Mouse (Mus musculus): ENCODE measurements around the gene Mcidas. TPM values are rescaled to one million over a fixed set of nuclear protein-coding genes. Genes with fewer than 3 reads are reported as not detected.

Gene Mcidas
- polyA plus RNA-seq, 1 experiment from 2014 or later = not detected

DNA sequence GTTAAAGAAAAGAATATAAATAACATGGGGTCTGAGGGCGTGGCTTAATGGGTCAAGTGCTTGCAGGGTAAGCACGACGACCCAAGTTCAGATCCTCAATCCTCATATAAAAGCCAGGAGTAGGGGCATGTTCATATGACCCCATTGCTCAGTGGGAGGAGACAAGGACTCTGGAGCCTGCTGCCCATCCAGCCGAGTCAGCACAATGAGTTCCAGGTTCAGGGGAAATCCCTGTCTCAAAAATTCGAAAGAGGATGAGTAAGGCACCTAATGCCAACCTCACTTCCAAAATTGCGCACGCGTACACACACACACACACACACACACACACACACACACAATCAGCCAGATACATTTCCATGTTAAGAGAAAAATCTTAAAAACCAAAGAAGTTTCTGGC is 28.8 kb downstream of the Mcidas start:
- no peak overlapping the region for H3K4me3 ChIP-seq (replicated peaks; ENCODE audit: low read depth, low read length)
- WGBS = 68% methylated on average over 8 of the region's 8 CpGs
- H3K36me3 ChIP-seq (ENCODE audit: insufficient read depth, low read length) = no peaks in the 10 kb centered on the region
- H3K4me2 ChIP-seq (ENCODE audit: low read length) = no peak overlapping the region
- no peak for TF ChIP-seq CTCF (IDR thresholded peaks at IDR 0.05; ENCODE audit: low read depth)
- H3K9me3 ChIP-seq (replicated peaks; ENCODE audit: low read length) = no peaks in the 10 kb centered on the region
- no peak overlapping the region for H3K9ac ChIP-seq (ENCODE audit: low read depth, low read length)
- no peaks in the 10 kb centered on the region for H3K4me1 ChIP-seq (replicated peaks; ENCODE audit: insufficient read depth, low read length)
- DNase-seq (ENCODE audit: low spot score) = no peak
- ATAC-seq (replicated peaks; ENCODE audit: low FRiP score, low read depth) = no peak
- no peak overlapping the region for H3K27ac ChIP-seq
- 0 out of 2 replicates have a peak, but pooled peaks cover 3% of the 10 kb centered on the region for H3K27me3 ChIP-seq (ENCODE audit: insufficient read depth, low read length)

DNA sequence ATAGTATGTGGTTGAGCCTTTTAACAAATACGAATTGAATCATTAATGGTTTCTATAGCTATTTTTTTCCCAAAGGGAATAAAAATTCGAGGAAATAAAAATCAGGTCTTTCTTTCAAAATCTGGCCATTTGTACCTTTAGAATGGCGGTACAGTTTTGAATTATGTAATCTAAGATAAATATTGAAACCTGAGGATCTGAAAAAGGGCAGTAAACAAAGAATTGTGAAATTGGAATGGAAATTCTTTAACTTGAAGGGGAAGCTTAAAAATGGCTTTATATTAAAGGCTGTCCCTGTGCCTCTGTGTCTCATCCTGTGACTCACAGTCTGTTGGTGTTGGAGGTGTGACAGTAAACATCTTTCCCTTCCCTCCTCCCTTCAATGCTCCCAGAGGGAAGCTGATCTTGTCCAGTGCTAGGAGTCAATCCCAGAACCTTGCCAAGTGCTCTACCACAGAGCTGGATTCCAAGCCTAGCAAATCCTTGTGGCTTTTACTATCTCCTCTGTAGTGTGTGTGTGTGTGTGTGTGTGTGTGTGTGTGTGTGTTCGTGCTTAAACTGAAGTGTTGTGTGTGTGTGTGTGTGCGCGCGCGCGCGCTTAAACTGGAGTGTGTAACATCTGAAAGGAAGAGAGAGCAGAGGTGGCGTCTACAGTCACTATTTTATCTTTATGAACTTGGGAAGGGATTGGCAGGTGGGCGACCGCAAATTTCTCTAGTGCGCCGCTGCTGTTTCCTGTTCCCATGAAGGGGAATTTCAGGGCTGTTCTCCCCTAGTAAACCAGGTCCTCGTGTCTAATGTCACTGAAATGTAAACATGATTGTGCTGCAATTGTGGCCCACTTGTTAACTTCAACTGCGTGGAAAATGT is 29.9 kb downstream of the Mcidas start:
- peak; percentile 34 for DNase-seq (ENCODE audit: low spot score)
- WGBS = 45% methylated on average over 17 of the region's 17 CpGs
- 0 out of 2 replicates have a peak, but pooled peaks cover 3% of the 10 kb centered on the region for H3K27me3 ChIP-seq (ENCODE audit: insufficient read depth, low read length)
- no peak overlapping the region for H3K4me3 ChIP-seq (replicated peaks; ENCODE audit: low read depth, low read length)
- H3K4me2 ChIP-seq (ENCODE audit: low read length) = no peak overlapping the region
- no peak overlapping the region for H3K9ac ChIP-seq (ENCODE audit: low read depth, low read length)
- no peaks in the 10 kb centered on the region for H3K36me3 ChIP-seq (ENCODE audit: insufficient read depth, low read length)
- ATAC-seq (replicated peaks; ENCODE audit: low FRiP score, low read depth) = no peak
- no peak overlapping the region for H3K27ac ChIP-seq
- H3K4me1 ChIP-seq (replicated peaks; ENCODE audit: insufficient read depth, low read length) = no peaks in the 10 kb centered on the region
- TF ChIP-seq CTCF (IDR thresholded peaks at IDR 0.05; ENCODE audit: low read depth) = no peak
- no peaks in the 10 kb centered on the region for H3K9me3 ChIP-seq (replicated peaks; ENCODE audit: low read length)

DNA sequence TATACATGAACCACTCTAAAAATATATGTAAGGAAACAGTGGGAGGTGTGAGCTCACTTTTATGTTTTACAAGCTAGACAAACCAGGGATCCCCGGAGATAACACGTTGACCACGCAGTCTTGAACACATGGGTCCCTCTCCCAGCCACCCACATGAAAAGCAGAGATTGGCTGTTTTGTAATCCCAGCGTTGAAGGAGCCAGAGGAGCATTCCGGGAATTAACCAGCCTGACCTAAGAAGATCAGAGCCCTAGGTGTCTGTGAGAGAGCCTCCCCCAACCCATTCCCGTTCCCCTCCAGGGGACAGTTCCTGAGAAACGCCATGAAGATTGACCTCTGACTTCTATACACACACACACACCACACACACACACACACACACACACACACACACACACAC is 37.7 kb downstream of the Mcidas start:
- H3K9me3 ChIP-seq (replicated peaks; ENCODE audit: low read length) = no peaks in the 10 kb centered on the region
- H3K4me2 ChIP-seq (ENCODE audit: low read length) = peak overlapping the region; percentile 97
- ATAC-seq (replicated peaks; ENCODE audit: low FRiP score, low read depth) (no peak), DNase-seq (ENCODE audit: low spot score) (no peak)
- peak overlapping the region; percentile 46; the same call in 1 of the 2 replicates for H3K4me3 ChIP-seq (replicated peaks; ENCODE audit: low read depth, low read length)
- no peaks in the 10 kb centered on the region for H3K36me3 ChIP-seq (ENCODE audit: insufficient read depth, low read length)
- no peak for TF ChIP-seq CTCF (IDR thresholded peaks at IDR 0.05; ENCODE audit: low read depth)
- H3K27me3 ChIP-seq (ENCODE audit: insufficient read depth, low read length) = peaks cover 19% of the 10 kb centered on the region
- H3K27ac ChIP-seq = no peak overlapping the region
- H3K9ac ChIP-seq (ENCODE audit: low read depth, low read length) = no peak overlapping the region
- 2% methylated on average over 7 of the region's 7 CpGs for WGBS
- H3K4me1 ChIP-seq (replicated peaks; ENCODE audit: insufficient read depth, low read length) = 0 out of 2 replicates have a peak, but pooled peaks cover 3% of the 10 kb centered on the region

DNA sequence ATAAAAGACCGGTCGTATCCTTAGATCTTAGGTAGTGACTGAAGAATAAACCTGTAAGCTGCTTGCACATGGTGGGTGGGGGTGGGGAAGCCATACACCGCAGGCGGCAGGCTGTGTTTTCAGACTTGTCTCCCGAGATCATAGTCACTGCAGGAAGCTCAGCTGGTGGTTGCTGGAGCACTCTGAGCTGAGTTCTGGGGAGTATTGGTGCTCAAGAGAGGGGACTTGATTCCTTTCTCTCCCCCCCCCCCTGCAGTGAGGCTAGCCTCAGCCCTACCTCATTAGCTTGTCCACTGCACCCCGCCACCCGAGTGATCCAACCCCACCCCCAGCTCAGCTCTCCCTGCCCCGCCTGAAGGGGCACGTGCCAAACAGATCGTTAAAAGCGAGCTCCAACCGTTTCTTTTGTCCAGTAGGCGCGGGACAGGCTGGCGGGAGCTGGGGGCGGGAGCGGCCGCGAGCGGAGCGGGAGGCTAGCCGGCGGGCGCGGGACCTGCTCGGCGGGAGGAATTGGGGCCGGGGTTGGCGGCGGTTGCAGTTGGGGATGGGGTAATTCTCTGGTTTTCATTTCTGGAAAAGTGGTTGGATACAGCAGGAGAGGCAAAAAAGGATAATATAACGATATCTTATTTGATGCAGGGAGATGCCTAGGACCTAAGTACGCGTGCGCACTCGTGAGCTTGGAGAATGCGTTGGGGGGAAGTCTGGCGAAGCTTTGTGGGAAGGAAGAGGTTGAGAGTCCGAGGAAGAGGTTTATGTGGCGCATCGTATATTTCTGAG is 38.3 kb downstream of the Mcidas start:
- Histone ChIP-seq H3K9me3 (replicated peaks; ENCODE audit: low read length) (no peaks in the 10 kb centered on the region), H3K27me3 (ENCODE audit: insufficient read depth, low read length) (peaks cover 17% of the 10 kb centered on the region), H3K36me3 (ENCODE audit: insufficient read depth, low read length) (no peaks in the 10 kb centered on the region), H3K27ac (no peak overlapping the region), H3K9ac (ENCODE audit: low read depth, low read length) (peak overlapping the region; percentile 41; the same call in 1 of the 2 replicates), H3K4me3 (replicated peaks; ENCODE audit: low read depth, low read length) (peak overlapping the region; percentile 46), H3K4me1 (replicated peaks; ENCODE audit: insufficient read depth, low read length) (0 out of 2 replicates have a peak, but pooled peaks cover 3% of the 10 kb centered on the region), H3K4me2 (ENCODE audit: low read length) (peak overlapping the region; percentile 97)
- DNase-seq (ENCODE audit: low spot score) (peak; percentile 65), ATAC-seq (replicated peaks; ENCODE audit: low FRiP score, low read depth) (peak; percentile 61; the same call in 1 of the 2 replicates)
- under 1% methylated on average over 40 of the region's 40 CpGs for WGBS
- no peak for TF ChIP-seq CTCF (IDR thresholded peaks at IDR 0.05; ENCODE audit: low read depth)

DNA sequence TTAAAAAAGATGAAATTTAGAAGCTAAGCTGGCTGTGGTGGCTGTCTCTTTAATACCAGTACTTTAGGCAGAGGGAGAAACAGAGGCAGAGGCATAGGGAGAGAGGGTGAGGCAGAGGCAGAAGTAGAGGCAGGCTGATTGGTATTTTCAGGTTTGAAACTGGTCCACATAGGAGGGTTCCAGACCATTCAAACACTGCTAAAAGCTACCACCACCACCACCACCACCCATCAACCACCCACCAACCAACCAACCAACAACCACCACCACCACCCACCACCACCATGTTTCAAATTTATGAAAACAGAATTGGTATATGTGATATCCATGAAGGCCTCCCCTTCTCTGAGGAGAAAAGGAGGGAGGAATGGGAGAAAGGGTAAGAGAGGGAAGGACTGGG is 39.2 kb downstream of the Mcidas start:
- H3K27me3 ChIP-seq (ENCODE audit: insufficient read depth, low read length) = peaks cover 17% of the 10 kb centered on the region
- no peaks in the 10 kb centered on the region for H3K36me3 ChIP-seq (ENCODE audit: insufficient read depth, low read length)
- no peak overlapping the region for H3K27ac ChIP-seq
- H3K9me3 ChIP-seq (replicated peaks; ENCODE audit: low read length) = no peaks in the 10 kb centered on the region
- H3K4me1 ChIP-seq (replicated peaks; ENCODE audit: insufficient read depth, low read length) = 0 out of 2 replicates have a peak, but pooled peaks cover 3% of the 10 kb centered on the region
- no peak for TF ChIP-seq CTCF (IDR thresholded peaks at IDR 0.05; ENCODE audit: low read depth)
- H3K4me3 ChIP-seq (replicated peaks; ENCODE audit: low read depth, low read length) = no peak overlapping the region
- DNase-seq (ENCODE audit: low spot score) (no peak), ATAC-seq (replicated peaks; ENCODE audit: low FRiP score, low read depth) (no peak)
- H3K9ac ChIP-seq (ENCODE audit: low read depth, low read length) = no peak overlapping the region
- H3K4me2 ChIP-seq (ENCODE audit: low read length) = no peak overlapping the region

DNA sequence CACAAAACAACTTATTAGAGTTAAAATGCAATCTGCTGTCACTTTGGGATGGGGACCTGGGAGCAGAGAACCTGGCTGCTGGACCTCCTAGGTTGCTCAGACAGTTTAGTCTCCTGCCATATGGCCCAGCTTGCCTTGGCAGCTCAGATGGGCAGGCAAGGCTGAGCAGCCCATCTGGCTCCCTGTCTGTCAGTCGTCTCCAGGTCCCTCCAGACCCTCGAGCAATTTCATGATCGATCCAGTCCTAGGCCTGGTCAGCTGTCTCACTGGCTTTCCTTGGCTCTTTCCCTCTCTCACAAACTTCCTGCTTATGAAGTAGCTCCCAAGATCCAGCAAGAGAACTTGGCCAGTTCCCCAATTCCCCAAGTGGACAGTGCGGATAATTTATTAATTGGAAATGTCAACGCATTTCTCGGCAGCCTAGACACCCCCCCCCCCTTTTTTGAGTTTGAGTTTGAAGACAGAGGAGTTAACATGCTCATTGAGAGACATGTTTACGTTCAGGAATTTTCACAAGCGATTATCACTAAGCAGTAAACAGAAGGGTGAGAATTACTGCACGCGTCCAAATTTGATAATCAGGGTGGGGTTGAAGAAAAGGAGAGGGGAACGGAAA is 40.7 kb downstream of the Mcidas start:
- H3K4me1 ChIP-seq (replicated peaks; ENCODE audit: insufficient read depth, low read length) = 0 out of 2 replicates have a peak, but pooled peaks cover 3% of the 10 kb centered on the region
- H3K9ac ChIP-seq (ENCODE audit: low read depth, low read length) = no peak overlapping the region
- H3K4me2 ChIP-seq (ENCODE audit: low read length) = peak overlapping the region; percentile 64
- H3K9me3 ChIP-seq (replicated peaks; ENCODE audit: low read length) = no peaks in the 10 kb centered on the region
- 3% methylated on average over 11 of the region's 11 CpGs for WGBS
- peak overlapping the region; percentile 41 for H3K4me3 ChIP-seq (replicated peaks; ENCODE audit: low read depth, low read length)
- ATAC-seq (replicated peaks; ENCODE audit: low FRiP score, low read depth) (no peak), DNase-seq (ENCODE audit: low spot score) (peak; percentile 38)
- H3K27me3 ChIP-seq (ENCODE audit: insufficient read depth, low read length) = peaks cover 17% of the 10 kb centered on the region
- H3K27ac ChIP-seq = no peak overlapping the region
- H3K36me3 ChIP-seq (ENCODE audit: insufficient read depth, low read length) = no peaks in the 10 kb centered on the region
- no peak for TF ChIP-seq CTCF (IDR thresholded peaks at IDR 0.05; ENCODE audit: low read depth)

Data from kidney, postnatal 0 days (tissue).